Mouse (Mus musculus) c-Kit-positive CD71-negative TER-119-negative erythroid progenitor cells, embryonic 14.5 days (primary cell): Measurements from ENCODE around the gene Ror1.

Experiments used
- DNase-seq: peaks from one replicate; pipeline ENCODE4 v3.0.0-alpha.2; 2013; ENCODE audit warnings: low read depth

Gene Ror1

DNA sequence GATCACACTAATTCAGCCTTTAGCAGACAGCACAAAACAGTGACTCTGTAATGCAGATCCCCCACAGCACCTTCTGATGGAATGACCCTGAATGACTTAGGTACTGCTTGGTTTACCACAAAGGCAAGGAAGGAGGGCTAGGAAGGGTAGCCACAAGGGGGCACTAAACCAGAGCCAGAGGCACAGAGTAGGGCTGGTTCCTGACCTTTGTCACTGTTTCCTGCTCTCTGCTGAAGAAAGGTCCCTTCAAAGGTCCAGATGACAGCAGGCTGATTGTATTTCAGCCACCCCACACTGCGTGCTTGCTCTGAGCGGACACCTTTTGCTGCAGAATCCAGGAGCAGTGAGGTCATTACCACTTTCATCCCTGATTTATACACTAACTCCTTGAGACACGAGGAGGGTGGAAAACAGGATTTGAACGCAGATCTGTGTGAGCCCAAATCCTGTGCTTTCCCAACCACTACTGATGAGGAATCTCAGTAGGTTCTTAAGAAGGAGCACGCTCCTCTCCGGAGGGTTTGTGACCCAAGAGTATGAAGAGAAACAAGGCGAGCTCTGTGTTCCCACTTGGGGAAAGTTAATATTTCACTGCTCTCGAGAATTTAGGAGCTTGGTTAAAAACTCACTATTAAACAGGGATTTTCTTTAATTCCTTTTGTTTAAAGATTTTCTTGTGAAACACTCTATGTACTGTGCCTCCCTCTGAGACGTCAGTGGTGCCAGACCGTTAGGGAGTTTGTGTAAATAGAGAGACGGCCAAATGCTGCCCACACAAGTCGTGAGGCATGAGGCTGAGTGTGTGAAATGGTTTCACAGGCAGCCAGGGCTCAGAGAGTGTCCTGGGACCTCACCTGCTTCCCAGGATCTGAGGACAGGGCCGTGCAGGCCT, 119.0 kb downstream of the Ror1 start:
- no peak for DNase-seq

GRCm38 (mm10) chr4:100216587-100216986, 121.0 kb downstream of the Ror1 start:
- no peak for DNase-seq

DNA sequence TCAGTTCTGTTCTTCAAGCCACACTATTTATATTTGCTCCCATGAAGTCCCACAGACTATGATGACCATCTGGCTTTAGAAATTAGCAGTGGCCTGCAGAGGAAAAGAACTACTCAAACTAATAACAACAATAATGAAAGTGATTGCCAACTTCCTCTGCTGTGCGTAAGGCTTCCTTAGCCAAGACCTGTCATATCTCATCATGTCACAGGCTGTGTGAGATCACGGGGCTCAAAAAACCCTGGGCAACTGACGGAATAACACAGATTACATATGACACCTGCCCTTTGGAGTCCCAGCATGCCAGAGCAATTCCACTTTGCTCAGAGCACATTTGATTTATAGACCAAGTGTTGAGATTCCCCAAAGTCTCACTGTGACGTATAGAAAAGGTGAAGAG, 123.4 kb downstream of the Ror1 start:
- DNase-seq, result no peak

DNA sequence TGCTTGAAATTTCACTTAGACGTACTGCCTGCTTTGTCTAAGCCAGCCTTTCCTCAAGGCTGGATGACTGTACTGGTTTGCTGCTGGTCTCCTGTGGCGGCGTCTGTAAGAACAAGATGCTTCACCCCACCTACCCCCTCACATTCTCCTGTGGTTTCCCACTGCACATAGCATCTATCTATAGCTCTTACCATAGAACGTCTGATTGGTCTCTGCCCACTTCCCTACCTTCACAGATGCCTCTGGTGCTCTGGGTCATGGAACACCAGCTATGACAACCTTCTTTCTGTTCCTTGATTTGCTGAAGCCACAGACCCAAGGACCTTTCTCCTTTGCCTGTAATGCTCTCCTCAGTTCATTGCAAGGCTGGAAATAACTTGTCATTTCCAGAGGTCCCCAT, 124.0 kb downstream of the Ror1 start:
- DNase-seq, result no peak

DNA sequence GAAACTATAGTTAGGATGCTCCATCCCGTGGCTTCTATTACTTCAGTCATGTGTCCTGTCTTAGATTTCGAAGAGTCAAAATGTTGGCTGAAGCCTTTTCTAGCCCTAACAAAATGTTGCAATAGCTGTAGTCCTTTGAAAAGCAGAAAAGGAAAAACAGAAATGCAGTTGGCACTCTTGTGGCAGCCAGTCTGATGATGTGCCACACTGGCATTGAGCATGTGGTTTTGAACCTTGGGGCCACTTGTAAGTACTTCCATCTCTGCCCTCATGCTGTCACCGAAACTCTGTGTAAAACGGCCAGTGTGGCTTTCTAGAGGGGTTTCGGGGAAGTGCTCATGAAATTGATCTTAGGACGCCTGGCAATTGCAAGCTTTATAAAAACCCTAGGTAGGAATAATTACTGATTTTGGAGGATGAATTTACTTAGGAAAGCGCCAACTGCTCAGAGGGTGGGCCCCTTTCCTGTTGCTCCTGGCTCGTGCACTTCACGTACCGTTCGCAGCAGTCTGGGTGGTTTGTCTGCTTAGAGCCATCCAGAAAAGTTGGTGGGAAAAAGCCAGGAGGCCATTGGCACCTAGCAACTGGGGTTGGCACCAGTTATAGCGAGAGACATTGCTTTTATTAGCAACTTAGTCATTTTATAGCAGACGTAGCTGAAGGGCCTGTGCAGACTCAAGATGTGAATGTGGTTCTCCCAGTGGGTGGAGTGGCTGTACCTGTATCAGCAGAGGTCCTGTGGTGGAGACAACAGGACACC, 126.6 kb downstream of the Ror1 start:
- no peak for DNase-seq

GRCm38 (mm10) chr4:100223532-100223931, 127.9 kb downstream of the Ror1 start:
- no peak for DNase-seq

DNA sequence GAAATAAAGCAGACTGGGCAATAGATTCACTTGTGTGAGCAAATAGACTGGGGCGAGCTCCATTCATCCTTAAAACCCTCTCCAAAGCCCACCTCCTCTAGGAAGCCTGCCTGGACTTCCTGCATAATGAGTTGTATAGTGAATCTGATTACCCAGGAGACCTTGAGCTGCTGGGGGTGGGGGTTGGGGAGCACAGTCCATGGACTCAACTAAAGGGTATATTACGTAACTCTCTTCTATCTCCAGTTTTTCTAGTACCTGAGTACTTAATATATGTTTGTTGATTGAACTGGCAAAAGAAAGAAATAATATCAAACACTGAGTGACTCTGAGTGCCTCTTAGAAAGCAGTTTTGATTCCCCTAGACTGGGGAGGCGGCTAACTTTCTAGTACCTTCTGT, 128.4 kb downstream of the Ror1 start:
- DNase-seq, result no peak

DNA sequence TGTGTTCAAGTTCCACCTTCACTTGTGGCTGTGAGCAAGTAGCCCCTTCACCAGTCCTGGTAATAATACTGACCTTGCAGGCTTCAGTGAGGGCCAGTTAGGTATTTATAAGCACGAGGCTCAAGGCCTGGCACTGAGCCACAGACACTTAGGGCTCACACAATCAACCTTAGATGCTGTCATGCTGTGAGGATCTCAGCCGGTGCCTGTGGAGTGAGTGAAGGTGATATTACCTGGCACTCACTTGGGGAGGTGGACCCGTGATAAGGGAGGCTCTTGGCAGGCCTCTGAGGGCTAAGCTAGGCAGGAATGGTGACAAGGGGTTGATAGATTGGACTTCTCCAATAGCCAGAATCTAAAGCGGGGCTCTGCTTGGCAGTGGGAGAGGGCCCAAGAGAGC, 131.0 kb downstream of the Ror1 start:
- DNase-seq, result no peak

GRCm38 (mm10) chr4:100228106-100228505, 132.5 kb downstream of the Ror1 start:
- DNase-seq, result no peak

DNA sequence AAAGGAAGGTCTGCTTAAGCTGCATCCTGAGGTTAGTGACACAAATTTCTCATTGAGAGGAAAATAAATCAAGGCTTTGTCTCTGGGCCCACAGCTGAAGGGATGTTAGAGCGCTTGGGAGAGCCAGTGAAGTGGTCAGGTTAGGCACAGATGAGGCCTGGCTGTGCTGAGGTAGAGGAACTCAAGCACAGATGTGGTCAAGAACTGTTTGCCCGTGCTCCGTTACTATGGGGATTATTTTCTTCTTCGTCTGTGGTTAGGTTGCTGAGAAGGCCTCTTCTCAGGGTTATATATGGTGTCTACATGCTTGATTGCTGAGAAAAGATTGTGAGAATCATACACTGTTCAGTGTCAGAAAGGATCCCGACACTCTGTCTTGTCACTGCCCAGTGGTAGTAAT, 134.7 kb downstream of the Ror1 start:
- DNase-seq, result no peak

GRCm38 (mm10) chr4:100230963-100231362, 135.4 kb downstream of the Ror1 start:
- DNase-seq, result no peak

- DNase-seq, result no peak
Observed at GRCm38 (mm10) chr4:100231906-100232305, 136.3 kb downstream of the Ror1 start.

DNA sequence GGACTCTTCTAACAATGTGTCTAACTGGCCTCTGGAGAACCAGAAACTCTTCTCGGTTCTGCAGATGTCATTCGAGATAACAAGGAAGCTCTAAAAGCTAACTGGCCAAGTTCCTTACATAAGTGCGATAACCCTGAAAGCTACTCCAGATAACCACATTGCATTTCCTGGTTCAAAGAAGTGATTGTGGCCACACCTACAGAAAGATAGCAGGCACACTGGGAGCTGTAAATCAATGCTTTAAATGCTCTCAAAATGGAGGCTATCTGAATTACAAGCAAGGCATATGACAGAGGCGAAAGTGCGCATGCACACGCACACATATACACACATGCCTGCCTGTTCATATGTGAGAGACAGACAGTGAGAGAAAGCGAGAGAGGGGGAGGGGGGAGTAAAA, 136.9 kb downstream of the Ror1 start:
- no peak for DNase-seq

DNA sequence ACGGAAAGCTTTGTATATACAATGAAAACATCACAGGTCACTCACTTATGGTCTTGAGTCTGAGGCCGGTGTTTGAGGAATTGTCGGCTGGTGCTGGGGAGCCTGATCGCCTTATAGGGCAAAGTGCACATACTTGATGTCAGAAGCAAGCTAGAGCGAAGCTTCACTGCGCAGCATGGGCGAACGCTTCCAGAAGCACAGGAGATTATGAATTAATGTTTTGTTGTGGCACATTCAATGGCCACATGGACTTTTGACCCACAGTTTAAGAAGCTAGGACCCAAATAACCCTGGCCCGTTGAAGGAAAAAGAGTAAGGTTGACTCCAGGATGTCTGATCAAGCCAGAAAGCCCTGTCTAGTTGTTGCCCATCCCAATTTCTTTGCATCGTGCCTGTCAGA, 138.2 kb downstream of the Ror1 start:
- no peak for DNase-seq

DNA sequence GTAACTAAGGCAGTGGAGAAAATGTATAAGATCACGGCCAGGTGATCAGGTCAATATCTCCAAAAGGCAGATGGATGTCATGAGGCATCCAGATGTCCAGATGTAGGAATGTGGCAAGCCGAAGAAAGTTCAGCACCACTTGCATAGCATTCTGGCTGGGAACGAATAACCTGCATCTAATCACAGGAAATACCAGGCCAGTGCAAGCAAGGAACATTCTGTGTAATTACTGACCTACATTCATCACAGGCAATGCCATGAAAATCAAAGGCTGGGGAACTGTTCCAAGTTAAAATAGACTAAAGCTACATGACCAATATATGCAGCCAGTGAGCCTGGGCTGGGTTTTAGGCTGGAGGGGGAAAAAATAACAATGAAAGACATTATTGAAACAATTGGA, 140.7 kb downstream of the Ror1 start:
- DNase-seq, result no peak

- no peak for DNase-seq
Observed at GRCm38 (mm10) chr4:100242061-100242756, 146.6 kb downstream of the Ror1 start.

GRCm38 (mm10) chr4:100244250-100244649, 148.7 kb downstream of the Ror1 start:
- no peak for DNase-seq

- no peak for DNase-seq
Observed at GRCm38 (mm10) chr4:100244701-100245100, 149.1 kb downstream of the Ror1 start.

DNA sequence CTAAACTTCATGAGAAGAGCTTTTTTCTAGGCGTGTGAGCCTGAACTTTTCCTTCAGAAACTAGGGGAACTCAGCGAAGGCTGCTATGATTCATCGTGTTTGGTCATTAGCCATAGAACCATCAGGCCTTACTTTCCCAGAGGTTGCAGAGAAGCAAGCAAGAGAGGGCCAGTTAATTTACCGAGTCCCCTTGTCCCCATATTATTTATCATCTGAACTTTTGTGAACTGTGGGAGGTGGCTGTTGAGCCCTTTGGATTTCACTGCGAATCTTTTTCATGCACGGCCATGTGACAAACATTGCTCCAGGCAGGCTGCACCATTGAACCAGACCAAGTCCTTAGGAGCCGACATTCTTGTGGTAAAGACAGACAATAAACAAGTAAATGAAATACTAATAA, 152.2 kb downstream of the Ror1 start:
- DNase-seq, result no peak

DNA sequence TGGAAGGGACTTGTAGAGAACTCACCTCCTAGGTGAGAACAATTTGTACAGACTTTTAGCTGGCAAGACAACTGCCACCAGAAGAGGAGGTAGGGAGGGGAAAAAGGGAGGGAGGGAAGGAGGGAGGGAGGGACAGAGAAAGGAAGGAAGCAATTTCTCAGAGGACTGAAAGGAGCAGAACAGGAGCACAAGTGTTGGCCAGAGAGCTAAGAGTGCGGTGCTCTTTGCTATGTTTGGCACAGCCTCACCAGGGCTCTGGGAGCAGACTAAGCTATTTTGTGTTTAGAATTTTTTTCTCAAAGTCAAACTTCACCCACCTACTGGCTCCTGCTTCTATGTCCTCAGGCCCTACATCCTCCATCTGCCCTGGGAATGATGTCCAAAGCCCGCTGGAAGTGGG, 152.7 kb downstream of the Ror1 start:
- DNase-seq, result no peak

DNA sequence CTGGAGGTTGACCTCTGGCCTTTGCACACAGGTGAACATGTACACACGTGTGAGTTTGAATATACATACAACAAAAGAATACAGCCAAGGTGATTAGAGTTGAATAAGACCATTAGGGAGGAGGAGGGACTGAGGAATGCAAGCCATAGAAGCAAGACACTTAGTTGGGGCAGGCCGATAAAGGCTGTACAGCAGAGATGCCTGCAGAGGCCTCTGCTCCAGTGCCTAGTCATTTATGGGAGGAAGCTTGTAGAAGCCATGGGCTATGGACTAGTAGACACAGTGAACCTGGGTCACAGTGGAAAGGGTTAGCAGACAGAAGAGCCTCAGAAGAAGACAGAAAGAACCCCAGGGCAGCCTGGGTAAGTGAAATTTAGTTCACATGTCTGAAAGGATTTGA, 155.7 kb downstream of the Ror1 start:
- DNase-seq, result no peak

DNA sequence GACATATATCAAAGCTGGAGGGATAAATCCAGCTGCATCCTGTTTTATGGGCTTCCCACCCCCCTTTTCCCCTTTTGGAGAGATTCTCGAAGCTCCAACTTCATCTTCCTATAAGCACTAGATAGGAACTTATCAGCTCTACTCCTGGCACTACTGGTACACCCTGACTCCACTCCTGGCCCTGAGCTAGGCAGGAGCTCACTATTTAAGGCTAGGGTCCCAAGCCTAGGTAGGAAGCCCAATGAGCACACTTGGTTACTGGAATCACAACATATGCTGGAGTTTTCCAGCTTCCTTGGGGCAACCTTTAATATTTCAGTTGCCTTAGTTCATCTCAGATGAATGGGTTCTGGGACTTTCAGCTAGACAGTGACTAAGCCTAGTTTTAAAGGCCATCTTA, 156.5 kb downstream of the Ror1 start:
- DNase-seq, result no peak

DNA sequence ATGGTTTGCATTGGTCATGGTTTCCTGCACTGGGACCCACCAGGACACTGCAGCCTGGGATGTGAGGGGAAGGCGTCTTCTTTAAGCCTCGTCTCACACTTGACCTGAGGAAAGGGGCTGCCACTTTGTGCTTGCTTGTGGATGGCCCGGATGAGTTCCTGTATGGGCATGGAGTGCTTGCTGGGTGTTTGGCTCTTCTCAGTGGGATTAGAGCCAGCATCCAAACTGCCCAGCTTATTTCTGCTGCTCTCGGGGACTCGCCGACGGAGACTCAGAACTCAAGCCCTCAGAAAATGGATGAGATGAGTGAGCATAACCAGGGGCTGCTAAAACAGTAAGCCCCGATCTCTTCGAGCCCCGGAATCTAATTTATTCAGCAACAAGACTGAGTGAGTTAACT, 157.1 kb downstream of the Ror1 start:
- DNase-seq, result no peak
